Mouse (Mus musculus): ENCODE measurements around the gene Rtbdn. TPM values are rescaled to one million over a fixed set of nuclear protein-coding genes. Genes with fewer than 3 reads are reported as not detected.

Rtbdn gene
- polyA plus RNA-seq, 1 experiment from 2014 or later = 0.88 TPM

GRCm38 (mm10) chr8:84945235-84945632 lies 1.6 kb upstream of the Rtbdn start:
- Histone ChIP-seq H3K36me3 (replicated peaks) (no peaks in the 10 kb centered on the region), H3K9me3 (no peaks in the 10 kb centered on the region), H3K27ac (no peak overlapping the region), H3K4me2 (peak overlapping the region; percentile 98), H3K4me1 (peaks cover 29% of the 10 kb centered on the region), H3K4me3 (replicated peaks) (peak overlapping the region; percentile 70), H3K27me3 (peaks cover 72% of the 10 kb centered on the region), H3K9ac (peak overlapping the region; percentile 69; the same call in 1 of the 2 replicates)
- peak; percentile 27; the same call in 1 of the 2 replicates for ATAC-seq (ENCODE audit: low FRiP score)
- 3% methylated on average over 11 of the region's 11 CpGs for WGBS

DNA sequence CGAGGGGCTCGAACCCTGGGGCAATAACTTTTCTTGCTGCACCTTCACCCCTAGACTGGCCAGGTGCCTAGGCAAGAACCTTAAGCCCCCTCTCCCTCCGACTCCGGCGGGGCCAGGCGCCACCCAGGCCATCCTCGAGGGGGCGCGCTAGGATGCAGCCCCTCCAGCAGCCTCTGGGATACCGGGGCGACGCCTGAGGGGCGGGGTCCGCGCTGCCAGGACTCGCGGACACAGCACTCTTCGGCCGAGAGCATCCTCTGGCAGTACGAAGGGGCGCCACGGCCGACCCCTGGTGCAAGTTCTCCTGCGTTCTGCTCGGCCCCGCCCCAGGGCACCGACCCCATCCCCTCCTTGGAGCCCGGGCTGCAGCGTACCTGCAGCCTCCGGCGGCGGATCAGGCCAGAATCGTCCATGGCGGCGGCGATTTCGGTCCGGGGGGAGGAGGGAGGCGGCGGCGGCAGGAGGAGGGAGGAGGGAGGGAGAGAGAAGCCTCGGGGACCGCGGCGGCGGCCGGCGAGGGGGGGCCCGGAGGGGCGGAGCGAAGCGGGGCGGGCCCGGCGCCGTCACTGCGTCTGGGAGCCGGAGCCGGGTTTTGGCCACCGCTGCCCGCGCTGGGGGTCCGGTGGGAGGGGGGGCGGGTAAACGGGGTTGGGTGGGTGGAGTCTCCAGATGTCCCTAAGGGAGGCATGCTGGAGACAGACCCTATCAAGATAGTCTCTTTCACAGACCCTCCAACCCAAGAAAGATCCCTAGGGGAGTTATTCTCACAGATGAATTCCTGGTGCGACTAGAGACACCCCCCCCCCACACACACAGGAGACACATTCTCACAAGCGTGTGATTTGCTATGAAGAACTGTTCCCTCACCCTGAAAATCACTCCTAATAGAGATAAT lies 911 bp upstream of the Rtbdn start:
- H3K4me2 ChIP-seq = peak overlapping the region; percentile 98
- ATAC-seq (ENCODE audit: low FRiP score) = peak; percentile 77
- H3K9me3 ChIP-seq = no peaks in the 10 kb centered on the region
- peak overlapping the region; percentile 70 for H3K4me3 ChIP-seq (replicated peaks)
- peak overlapping the region; percentile 59; the same call in 1 of the 2 replicates for H3K27ac ChIP-seq
- peaks cover 76% of the 10 kb centered on the region for H3K27me3 ChIP-seq
- H3K4me1 ChIP-seq = peaks cover 29% of the 10 kb centered on the region
- WGBS = under 1% methylated on average over 60 of the region's 67 CpGs
- peak overlapping the region; percentile 69 for H3K9ac ChIP-seq
- no peaks in the 10 kb centered on the region for H3K36me3 ChIP-seq (replicated peaks)

DNA sequence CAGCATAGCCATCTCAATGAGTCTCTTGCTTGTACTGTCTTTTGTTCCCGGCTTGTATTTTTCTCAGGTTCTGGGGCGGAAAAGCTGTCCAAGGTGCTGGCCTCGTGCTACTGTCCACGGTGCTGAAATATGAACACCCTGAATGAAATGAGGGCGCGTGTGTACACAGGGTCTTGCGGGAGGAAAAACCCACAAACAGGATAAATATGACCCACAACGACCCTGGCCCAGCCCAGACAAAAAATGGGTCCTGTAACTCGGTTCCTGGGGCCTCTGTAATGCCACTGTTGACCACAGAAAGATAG lies 402 bp downstream of the Rtbdn start:
- no peaks in the 10 kb centered on the region for H3K9me3 ChIP-seq
- no peak for ATAC-seq (ENCODE audit: low FRiP score)
- no peak overlapping the region for H3K4me3 ChIP-seq (replicated peaks)
- H3K9ac ChIP-seq = no peak overlapping the region
- WGBS = 10% methylated on average over 9 of the region's 9 CpGs
- H3K27me3 ChIP-seq = peaks cover 82% of the 10 kb centered on the region
- no peak overlapping the region for H3K27ac ChIP-seq
- H3K4me2 ChIP-seq = no peak overlapping the region
- H3K4me1 ChIP-seq = peaks cover 29% of the 10 kb centered on the region
- no peaks in the 10 kb centered on the region for H3K36me3 ChIP-seq (replicated peaks)

DNA sequence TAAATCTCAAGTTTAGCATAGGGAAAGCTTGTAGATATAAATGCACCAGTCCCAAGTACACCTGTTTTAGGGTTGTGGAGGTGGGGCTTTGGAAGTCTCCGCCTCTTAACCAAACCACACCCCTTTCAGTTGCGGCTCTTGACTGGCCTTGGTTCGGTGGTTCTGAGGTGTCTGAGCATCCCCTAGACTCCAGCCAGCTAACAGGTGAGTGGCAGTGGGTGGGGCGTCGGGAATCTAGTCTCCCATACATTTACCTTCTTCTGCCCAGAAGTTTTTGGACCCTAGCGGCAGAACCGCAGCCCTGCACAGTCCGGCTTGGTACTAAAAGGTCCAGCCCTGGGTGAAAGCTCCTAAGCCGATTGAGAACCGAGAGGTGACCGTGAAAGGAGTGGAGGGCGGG lies 3.0 kb downstream of the Rtbdn start:
- H3K27ac ChIP-seq = no peak overlapping the region
- WGBS = 16% methylated on average over 12 of the region's 12 CpGs
- no peaks in the 10 kb centered on the region for H3K9me3 ChIP-seq
- no peak overlapping the region for H3K4me3 ChIP-seq (replicated peaks)
- no peak overlapping the region for H3K9ac ChIP-seq
- no peaks in the 10 kb centered on the region for H3K36me3 ChIP-seq (replicated peaks)
- no peak overlapping the region for H3K4me2 ChIP-seq
- peaks cover 26% of the 10 kb centered on the region for H3K4me1 ChIP-seq
- no peak for ATAC-seq (ENCODE audit: low FRiP score)
- H3K27me3 ChIP-seq = peaks cover 77% of the 10 kb centered on the region

GRCm38 (mm10) chr8:84952612-84953255 lies 5.9 kb downstream of the Rtbdn start:
- 11% methylated on average over 18 of the region's 18 CpGs for WGBS
- no peak for ATAC-seq (ENCODE audit: low FRiP score)
- Histone ChIP-seq H3K27ac (no peak overlapping the region), H3K4me1 (0 out of 2 replicates have a peak, but pooled peaks cover 3% of the 10 kb centered on the region), H3K9me3 (no peaks in the 10 kb centered on the region), H3K27me3 (peaks cover 50% of the 10 kb centered on the region), H3K4me2 (no peak overlapping the region), H3K4me3 (replicated peaks) (no peak overlapping the region), H3K36me3 (replicated peaks) (peaks cover 11% of the 10 kb centered on the region), H3K9ac (no peak overlapping the region)

- H3K4me2 ChIP-seq = no peak overlapping the region
- no peak overlapping the region for H3K4me3 ChIP-seq (replicated peaks)
- H3K36me3 ChIP-seq (replicated peaks) = peaks cover 36% of the 10 kb centered on the region
- no peak overlapping the region for H3K9ac ChIP-seq
- no peaks in the 10 kb centered on the region for H3K9me3 ChIP-seq
- ATAC-seq (ENCODE audit: low FRiP score) = no peak
- H3K27ac ChIP-seq = no peak overlapping the region
- peaks cover 17% of the 10 kb centered on the region for H3K27me3 ChIP-seq
- 0 out of 2 replicates have a peak, but pooled peaks cover 3% of the 10 kb centered on the region for H3K4me1 ChIP-seq
- WGBS = 56% methylated on average over 2 of the region's 2 CpGs
Observed at GRCm38 (mm10) chr8:84956768-84957167, 10.0 kb downstream of the Rtbdn start.

GRCm38 (mm10) chr8:84959811-84960210 lies 13.0 kb downstream of the Rtbdn start:
- no peak overlapping the region for H3K4me3 ChIP-seq (replicated peaks)
- ATAC-seq (ENCODE audit: low FRiP score) = no peak
- WGBS = 96% methylated on average over 7 of the region's 7 CpGs
- H3K4me2 ChIP-seq = no peak overlapping the region
- no peak overlapping the region for H3K9ac ChIP-seq
- H3K36me3 ChIP-seq (replicated peaks) = peaks cover 42% of the 10 kb centered on the region
- no peaks in the 10 kb centered on the region for H3K27me3 ChIP-seq
- H3K9me3 ChIP-seq = no peaks in the 10 kb centered on the region
- peaks cover 1% of the 10 kb centered on the region for H3K4me1 ChIP-seq
- H3K27ac ChIP-seq = no peak overlapping the region

- H3K4me1 ChIP-seq = peaks cover 19% of the 10 kb centered on the region
- no peak overlapping the region for H3K4me2 ChIP-seq
- ATAC-seq (ENCODE audit: low FRiP score) = no peak
- no peaks in the 10 kb centered on the region for H3K9me3 ChIP-seq
- WGBS = 87% methylated on average over 4 of the region's 4 CpGs
- H3K36me3 ChIP-seq (replicated peaks) = peaks cover 21% of the 10 kb centered on the region
- H3K9ac ChIP-seq = no peak overlapping the region
- no peak overlapping the region for H3K27ac ChIP-seq
- no peaks in the 10 kb centered on the region for H3K27me3 ChIP-seq
- H3K4me3 ChIP-seq (replicated peaks) = no peak overlapping the region
Observed at GRCm38 (mm10) chr8:84963952-84964351, 17.2 kb downstream of the Rtbdn start.

- peaks cover 26% of the 10 kb centered on the region for H3K4me1 ChIP-seq
- no peaks in the 10 kb centered on the region for H3K27me3 ChIP-seq
- under 1% methylated on average over 41 of the region's 41 CpGs for WGBS
- peak; percentile 84 for ATAC-seq (ENCODE audit: low FRiP score)
- peak overlapping the region; percentile 75 for H3K9ac ChIP-seq
- no peaks in the 10 kb centered on the region for H3K9me3 ChIP-seq
- H3K4me3 ChIP-seq (replicated peaks) = peak overlapping the region; percentile 69
- peak overlapping the region; percentile 92 for H3K4me2 ChIP-seq
- peaks cover 11% of the 10 kb centered on the region for H3K36me3 ChIP-seq (replicated peaks)
- peak overlapping the region; percentile 74 for H3K27ac ChIP-seq
Observed at GRCm38 (mm10) chr8:84965731-84966291, 19.0 kb downstream of the Rtbdn start.

DNA sequence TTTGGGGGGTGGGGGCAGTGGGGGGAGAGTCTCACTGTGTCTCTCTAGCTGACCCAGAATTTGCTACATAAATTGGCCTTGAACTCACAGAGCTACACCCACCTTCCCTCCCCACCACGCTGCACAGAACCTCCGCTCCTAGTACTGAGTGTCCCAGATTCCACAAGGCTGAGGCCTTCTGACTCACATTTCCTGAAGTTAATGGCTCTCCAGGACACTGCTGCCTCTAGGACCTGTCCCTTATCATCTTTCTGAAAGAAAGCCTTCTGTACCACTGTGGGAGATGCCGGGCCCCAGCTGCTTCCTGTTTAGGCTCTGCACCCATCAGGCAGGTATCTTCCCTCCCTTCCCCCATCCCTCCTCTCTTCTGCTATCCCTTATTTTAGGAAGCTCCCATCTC lies 19.8 kb downstream of the Rtbdn start:
- Histone ChIP-seq H3K9ac (no peak overlapping the region), H3K27ac (no peak overlapping the region; the same call in 1 of the 2 replicates), H3K4me1 (peaks cover 34% of the 10 kb centered on the region), H3K9me3 (no peaks in the 10 kb centered on the region), H3K36me3 (replicated peaks) (peaks cover 18% of the 10 kb centered on the region), H3K4me3 (replicated peaks) (no peak overlapping the region), H3K27me3 (no peaks in the 10 kb centered on the region), H3K4me2 (0 out of 2 replicates have a peak overlapping the region, but pooled peaks have one; percentile 92)
- no peak for ATAC-seq (ENCODE audit: low FRiP score)
- 52% methylated on average over 3 of the region's 3 CpGs for WGBS

- peaks cover 37% of the 10 kb centered on the region for H3K4me1 ChIP-seq
Observed at GRCm38 (mm10) chr8:84967532-84968304, 20.9 kb downstream of the Rtbdn start.

DNA sequence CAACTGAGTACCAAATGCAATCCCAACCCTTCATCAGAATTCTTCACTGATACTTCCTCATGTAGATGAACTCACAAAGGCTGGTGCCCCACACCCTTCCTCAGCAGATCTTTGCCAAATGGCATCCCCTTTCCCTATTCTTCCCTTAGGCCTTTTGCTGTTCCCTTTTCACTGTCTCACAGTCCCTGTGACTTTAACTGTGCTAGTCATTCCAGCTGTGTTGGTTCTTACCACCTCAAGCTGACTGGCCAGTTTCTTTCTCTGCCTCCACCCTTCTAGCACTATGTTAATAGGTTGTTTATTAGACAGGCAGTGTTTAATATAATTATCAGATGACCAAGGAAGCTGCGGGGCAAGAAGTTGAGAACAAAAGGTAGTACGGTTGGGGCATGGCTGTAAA lies 21.9 kb downstream of the Rtbdn start:
- H3K36me3 ChIP-seq (replicated peaks) = peaks cover 35% of the 10 kb centered on the region
- peak overlapping the region; percentile 94 for H3K4me2 ChIP-seq
- H3K27me3 ChIP-seq = no peaks in the 10 kb centered on the region
- no peak for ATAC-seq (ENCODE audit: low FRiP score)
- H3K4me1 ChIP-seq = peaks cover 37% of the 10 kb centered on the region
- peak overlapping the region; percentile 90 for H3K9ac ChIP-seq
- peak overlapping the region; percentile 63 for H3K4me3 ChIP-seq (replicated peaks)
- H3K27ac ChIP-seq = peak overlapping the region; percentile 76
- WGBS = 13% methylated on average over 2 of the region's 2 CpGs
- H3K9me3 ChIP-seq = no peaks in the 10 kb centered on the region

More at GRCm38 (mm10) chr8:84967532-84968304, 20.9 kb downstream of the Rtbdn start:
- 0 out of 2 replicates have a peak overlapping the region, but pooled peaks have one; percentile 13 for H3K27ac ChIP-seq
- no peak overlapping the region for H3K4me2 ChIP-seq
- no peak overlapping the region for H3K9ac ChIP-seq
- H3K36me3 ChIP-seq (replicated peaks) = peaks cover 25% of the 10 kb centered on the region
- no peaks in the 10 kb centered on the region for H3K9me3 ChIP-seq
- WGBS = 88% methylated on average over 13 of the region's 13 CpGs
- H3K27me3 ChIP-seq = no peaks in the 10 kb centered on the region
- no peak overlapping the region for H3K4me3 ChIP-seq (replicated peaks)
- no peak for ATAC-seq (ENCODE audit: low FRiP score)

Data from forebrain, embryonic 12.5 days (tissue).